Mouse (Mus musculus): Measurements from ENCODE around the gene Olfr799. TPM values are rescaled to one million over a fixed set of nuclear protein-coding genes. Genes with fewer than 3 reads are reported as not detected.

Olfr799 gene
- not detected in 2 replicates for polyA plus RNA-seq (2015; fragmentation: Nextera tagmentation; extraction: Ambion mirVana)

- Histone ChIP-seq H3K4me3 (no peak within 1 kb of the TSS), H3K27ac (no peak within 1 kb of the TSS), H3K4me1 (replicated peaks) (no peaks in the 10 kb centered on the region), H3K27me3 (no peaks in the 10 kb centered on the region), H3K9ac (no peak within 1 kb of the TSS), H3K9me3 (replicated peaks) (no peaks in the 10 kb centered on the region), H3K4me2 (no peak within 1 kb of the TSS), H3K36me3 (no peaks in the 10 kb centered on the region)
- no peak for ATAC-seq (replicated peaks; ENCODE audit: insufficient number of reproducible peaks, insufficient read depth, low FRiP score, low read depth)
- 18% methylated on average over 1 of the region's 1 CpGs for WGBS
Measured at GRCm38 (mm10) chr10:129637184-129637583, at the start of gene Olfr799. Gene Olfr799 (plus strand): TSS chr10:129637484.

GRCm38 (mm10) chr10:129612470-129612869 lies 24.8 kb upstream of the Olfr799 start, which contains the start of gene Olfr796:
Gene Olfr796 (minus strand): TSS chr10:129612570.
- Histone ChIP-seq H3K4me2 (no peak within 1 kb of the TSS), H3K9ac (no peak within 1 kb of the TSS), H3K27ac (no peak within 1 kb of the TSS), H3K4me1 (replicated peaks) (no peaks in the 10 kb centered on the region), H3K27me3 (no peaks in the 10 kb centered on the region), H3K9me3 (replicated peaks) (no peaks in the 10 kb centered on the region), H3K4me3 (no peak within 1 kb of the TSS), H3K36me3 (no peaks in the 10 kb centered on the region)
- 90% methylated on average over 1 of the region's 1 CpGs for whole genome bisulfite sequencing
- no peak for ATAC-seq (replicated peaks; ENCODE audit: insufficient number of reproducible peaks, insufficient read depth, low FRiP score, low read depth)

GRCm38 (mm10) chr10:129621724-129622123 lies 15.6 kb upstream of the Olfr799 start:
- Histone ChIP-seq H3K36me3 (no peaks in the 10 kb centered on the region), H3K27ac (no peak overlapping the region), H3K4me1 (replicated peaks) (no peaks in the 10 kb centered on the region), H3K4me2 (no peak overlapping the region), H3K27me3 (no peaks in the 10 kb centered on the region), H3K9me3 (replicated peaks) (no peaks in the 10 kb centered on the region), H3K4me3 (no peak overlapping the region), H3K9ac (no peak overlapping the region)
- 5% methylated on average over 1 of the region's 1 CpGs for WGBS
- 0 out of 2 replicates have a peak, but pooled peaks have one; percentile 4 for ATAC-seq (replicated peaks; ENCODE audit: insufficient number of reproducible peaks, insufficient read depth, low FRiP score, low read depth)

- Histone ChIP-seq H3K9ac (no peak overlapping the region), H3K4me3 (no peak overlapping the region), H3K4me2 (no peak overlapping the region), H3K4me1 (replicated peaks) (no peaks in the 10 kb centered on the region), H3K9me3 (replicated peaks) (no peaks in the 10 kb centered on the region), H3K27ac (no peak overlapping the region), H3K27me3 (no peaks in the 10 kb centered on the region), H3K36me3 (no peaks in the 10 kb centered on the region)
- ATAC-seq (replicated peaks; ENCODE audit: insufficient number of reproducible peaks, insufficient read depth, low FRiP score, low read depth), result no peak
Measured at GRCm38 (mm10) chr10:129623251-129623650, 14.0 kb upstream of the Olfr799 start.

GRCm38 (mm10) chr10:129627834-129628233 lies 9.4 kb upstream of the Olfr799 start, which contains the start of gene Olfr798:
Gene Olfr798 (minus strand): TSS chr10:129627934.
- Histone ChIP-seq H3K4me2 (no peak within 1 kb of the TSS), H3K4me3 (no peak within 1 kb of the TSS), H3K27ac (no peak within 1 kb of the TSS), H3K9ac (no peak within 1 kb of the TSS), H3K4me1 (replicated peaks) (no peaks in the 10 kb centered on the region), H3K36me3 (no peaks in the 10 kb centered on the region), H3K27me3 (no peaks in the 10 kb centered on the region), H3K9me3 (replicated peaks) (no peaks in the 10 kb centered on the region)
- no peak for ATAC-seq (replicated peaks; ENCODE audit: insufficient number of reproducible peaks, insufficient read depth, low FRiP score, low read depth)
- 63% methylated on average over 1 of the region's 1 CpGs for WGBS

- no peaks in the 10 kb centered on the region for H3K27me3 ChIP-seq
- H3K9ac ChIP-seq, result no peak overlapping the region
- no peaks in the 10 kb centered on the region for H3K9me3 ChIP-seq (replicated peaks)
- H3K27ac ChIP-seq, result no peak overlapping the region
- no peak overlapping the region for H3K4me2 ChIP-seq
- H3K4me3 ChIP-seq, result no peak overlapping the region
- no peak for ATAC-seq (replicated peaks; ENCODE audit: insufficient number of reproducible peaks, insufficient read depth, low FRiP score, low read depth)
- H3K4me1 ChIP-seq (replicated peaks), result no peaks in the 10 kb centered on the region
- H3K36me3 ChIP-seq, result no peaks in the 10 kb centered on the region
- WGBS, result 67% methylated on average over 1 of the region's 1 CpGs
Measured at GRCm38 (mm10) chr10:129651763-129652162, 14.5 kb downstream of the Olfr799 start.

- ATAC-seq (replicated peaks; ENCODE audit: insufficient number of reproducible peaks, insufficient read depth, low FRiP score, low read depth), result no peak
Measured at GRCm38 (mm10) chr10:129657394-129657793, 20.1 kb downstream of the Olfr799 start, which contains the start of gene Olfr800. Gene Olfr800 (plus strand): TSS chr10:129657694.

GRCm38 (mm10) chr10:129673765-129674164 lies 36.5 kb downstream of the Olfr799 start, which contains the start of gene Olfr801:
Gene Olfr801 (minus strand): TSS chr10:129673865.
- Histone ChIP-seq H3K36me3 (no peaks in the 10 kb centered on the region), H3K4me3 (no peak within 1 kb of the TSS), H3K27me3 (no peaks in the 10 kb centered on the region), H3K9ac (no peak within 1 kb of the TSS), H3K4me2 (no peak within 1 kb of the TSS), H3K9me3 (replicated peaks) (no peaks in the 10 kb centered on the region), H3K4me1 (replicated peaks) (no peaks in the 10 kb centered on the region), H3K27ac (no peak within 1 kb of the TSS)
- ATAC-seq (replicated peaks; ENCODE audit: insufficient number of reproducible peaks, insufficient read depth, low FRiP score, low read depth), result no peak
- 56% methylated on average over 1 of the region's 1 CpGs for WGBS

More at GRCm38 (mm10) chr10:129657394-129657793, 20.1 kb downstream of the Olfr799 start, which contains the start of gene Olfr800:
- Histone ChIP-seq H3K4me2 (no peak within 1 kb of the TSS), H3K9ac (no peak within 1 kb of the TSS), H3K4me1 (replicated peaks) (no peaks in the 10 kb centered on the region), H3K36me3 (no peaks in the 10 kb centered on the region), H3K27me3 (no peaks in the 10 kb centered on the region), H3K9me3 (replicated peaks) (no peaks in the 10 kb centered on the region), H3K4me3 (no peak within 1 kb of the TSS), H3K27ac (no peak within 1 kb of the TSS)

- no peaks in the 10 kb centered on the region for H3K4me1 ChIP-seq (replicated peaks)
- H3K9ac ChIP-seq, result no peak within 1 kb of the TSS
- ATAC-seq (replicated peaks; ENCODE audit: insufficient number of reproducible peaks, insufficient read depth, low FRiP score, low read depth), result no peak
- no peaks in the 10 kb centered on the region for H3K36me3 ChIP-seq
- H3K4me2 ChIP-seq, result no peak within 1 kb of the TSS
- no peak within 1 kb of the TSS for H3K27ac ChIP-seq
- no peaks in the 10 kb centered on the region for H3K9me3 ChIP-seq (replicated peaks)
- H3K27me3 ChIP-seq, result no peaks in the 10 kb centered on the region
- no peak within 1 kb of the TSS for H3K4me3 ChIP-seq
- WGBS, result 54% methylated on average over 1 of the region's 1 CpGs
Measured at GRCm38 (mm10) chr10:129688069-129688468, 50.8 kb downstream of the Olfr799 start, which contains the start of gene Olfr802. Gene Olfr802 (minus strand): TSS chr10:129688169.

- no peaks in the 10 kb centered on the region for H3K36me3 ChIP-seq
- H3K27me3 ChIP-seq, result no peaks in the 10 kb centered on the region
- H3K4me2 ChIP-seq, result no peak within 1 kb of the TSS
- 73% methylated on average over 2 of the region's 2 CpGs for WGBS
- no peak within 1 kb of the TSS for H3K4me3 ChIP-seq
- no peak within 1 kb of the TSS for H3K27ac ChIP-seq
- no peak for ATAC-seq (replicated peaks; ENCODE audit: insufficient number of reproducible peaks, insufficient read depth, low FRiP score, low read depth)
- no peaks in the 10 kb centered on the region for H3K9me3 ChIP-seq (replicated peaks)
- H3K4me1 ChIP-seq (replicated peaks), result no peaks in the 10 kb centered on the region
- no peak within 1 kb of the TSS for H3K9ac ChIP-seq
Measured at GRCm38 (mm10) chr10:129694186-129694585, 56.9 kb downstream of the Olfr799 start, which contains the start of gene Olfr803. Gene Olfr803 (minus strand): TSS chr10:129694286.
